Mouse (Mus musculus) thymus, postnatal 36 days (tissue): ENCODE data around the gene Nanp.

Experiments used
- DNase-seq, 2 experiments: peaks; one replicate each; pipeline ENCODE4 v3.0.0; 2022; ENCODE audit warnings: mixed read lengths in 2 of 2

Gene Nanp

GRCm38 (mm10) chr2:150995324-150995723 lies 43.9 kb downstream of the Nanp start:
- DNase-seq: no peak

- no peak for DNase-seq
Measured at GRCm38 (mm10) chr2:150991050-150991449, 48.1 kb downstream of the Nanp start.

- DNase-seq: no peak
Measured at GRCm38 (mm10) chr2:150990506-150990905, 48.7 kb downstream of the Nanp start.

- no peak for DNase-seq
Measured at GRCm38 (mm10) chr2:150985359-150985758, 53.8 kb downstream of the Nanp start.

GRCm38 (mm10) chr2:150982051-150982450 lies 57.1 kb downstream of the Nanp start:
- no peak for DNase-seq

- DNase-seq: no peak
Measured at GRCm38 (mm10) chr2:150981524-150981923, 57.7 kb downstream of the Nanp start.

- no peak for DNase-seq
Measured at GRCm38 (mm10) chr2:150979861-150980620, 59.2 kb downstream of the Nanp start.
